Mouse (Mus musculus) left cerebral cortex, postnatal 25 days (tissue): Measurements from ENCODE around the gene Tnks2. TPM values are rescaled to one million over a fixed set of nuclear protein-coding genes. Genes with fewer than 3 reads are reported as not detected.
A peak's percentile ranks its signal among the peaks of the same experiment; 100 is the strongest.
"Not testable (repeated sequence)": the region's sequence is repeated elsewhere in the genome, so short reads cannot be mapped to it uniquely, and the experiment has no call there.

Experiments
- DNase-seq, 2 experiments: peaks; one replicate each; pipeline ENCODE4 v3.0.0; 2022; ENCODE audit warnings: low spot score in 2 of 2, mixed read lengths in 1 of 2
- intact Hi-C: fragments of 180-260 bp; cut with DNase I; formaldehyde crosslinking; loops from one replicate; pipeline ENCODE4 v1.15.1; 2025
- total RNA-seq, 2 experiments: library from RNA; stranded (reverse); gene quantifications; 2 replicates each; pipeline ENCODE4 v1.2.3; 2021

The Tnks2 gene
- total RNA-seq, 2 experiments from 2014 or later, result 121 to 130 TPM

DNA sequence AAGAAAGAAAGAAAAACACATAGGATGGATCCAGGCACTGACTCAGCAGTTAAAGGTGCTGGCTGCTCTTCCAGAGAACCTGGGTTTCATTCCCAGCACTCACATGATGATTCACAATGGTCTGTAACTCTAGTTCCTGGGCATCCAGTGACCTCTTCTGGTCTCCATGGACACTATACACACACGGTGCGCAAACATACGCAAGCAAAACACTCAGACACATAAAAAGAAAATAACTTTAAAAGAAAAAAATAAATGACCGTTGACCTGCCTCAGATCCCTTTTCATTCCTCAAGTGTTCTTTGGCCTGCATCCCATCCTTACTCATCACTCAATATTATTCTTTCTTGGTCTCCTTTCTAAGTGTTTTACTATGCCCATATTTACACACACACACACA, 13.6 kb upstream of the Tnks2 start:
- intact Hi-C loops, result no loop called here
- no peak for DNase-seq

DNA sequence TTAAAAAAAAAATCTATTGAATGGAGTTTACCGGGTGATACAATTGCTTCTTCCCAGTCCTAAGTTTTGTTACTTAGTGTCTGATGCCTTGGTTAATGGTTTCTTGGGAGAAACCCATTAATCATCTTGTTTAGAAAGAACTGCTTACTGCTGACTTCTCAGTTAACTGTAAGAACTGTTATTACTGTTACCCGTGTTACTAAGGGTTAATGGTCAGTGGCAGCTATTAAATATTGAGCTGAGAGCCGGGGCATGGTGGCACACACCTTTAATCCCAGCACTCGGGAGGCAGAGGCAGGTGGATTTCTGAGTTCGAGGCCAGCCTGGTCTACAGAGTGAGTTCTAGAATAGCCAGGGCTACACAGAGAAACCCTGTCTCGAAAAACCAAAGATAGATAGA, 12.7 kb upstream of the Tnks2 start:
- intact Hi-C loops, DNase-seq: not testable (repeated sequence)

- no peak for DNase-seq
- intact Hi-C loops, result no loop called here
These were observed 11.3 kb upstream of the Tnks2 start for GRCm38 (mm10) chr19:36822701-36823100.

DNA sequence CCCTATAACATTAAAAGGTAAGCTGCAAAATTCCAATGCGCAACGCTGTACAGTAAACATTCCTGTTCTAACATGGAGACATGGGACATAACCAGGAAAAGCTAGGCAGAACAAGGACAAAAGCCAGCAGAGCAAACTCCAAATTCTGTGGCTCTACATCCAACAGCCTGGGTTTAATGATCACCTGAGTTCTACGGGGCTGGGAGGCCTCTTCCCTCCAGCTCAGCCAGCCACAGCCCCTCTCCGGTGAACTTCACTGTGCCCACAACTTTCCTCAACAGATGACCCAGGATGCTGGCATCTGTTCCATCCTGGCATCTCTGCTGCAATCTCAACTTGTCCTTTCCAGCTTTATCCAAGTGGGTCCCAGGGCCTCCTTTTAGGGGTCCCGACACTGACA, 6.4 kb upstream of the Tnks2 start:
- intact Hi-C loops, result no loop called here
- no peak for DNase-seq

GRCm38 (mm10) chr19:36828322-36828721, 5.7 kb upstream of the Tnks2 start:
- intact Hi-C loops, result no loop called here
- no peak for DNase-seq

- DNase-seq, result no peak
- intact Hi-C loops, result loop anchor here (5.0 kb wide), 1 partner anchor 281 kb away; the partner anchor contains the start of gene Hectd2
These were observed 863 bp upstream of the Tnks2 start for GRCm38 (mm10) chr19:36832951-36833787.

- DNase-seq, result peak in 1 of 2 experiments; percentile 17
- intact Hi-C loops, result loop anchor here (5.0 kb wide), 1 partner anchor 282 kb away; the partner anchor contains the start of gene Hectd2
These were observed 750 bp downstream of the Tnks2 start for GRCm38 (mm10) chr19:36834532-36835431.

DNA sequence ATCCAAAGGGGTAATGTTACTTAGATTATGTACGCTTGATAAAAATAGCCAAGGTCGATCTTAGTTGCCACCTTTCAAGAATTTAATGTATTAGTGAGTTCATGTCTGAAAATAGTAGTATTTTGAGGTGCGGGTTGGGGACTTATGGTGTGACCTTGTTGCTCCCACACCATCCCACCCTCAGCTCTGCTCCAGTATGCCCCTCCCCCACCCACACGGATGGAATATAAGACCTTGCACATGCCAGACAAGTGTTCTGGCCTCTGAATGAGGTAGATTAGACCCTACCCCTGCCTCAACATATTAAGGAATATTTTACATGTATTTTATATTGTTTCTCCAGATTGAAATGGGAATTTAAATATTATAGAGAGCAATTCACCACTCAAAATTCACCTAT, 2.0 kb downstream of the Tnks2 start:
- DNase-seq, result no peak
- intact Hi-C loops, result no loop called here

- no peak for DNase-seq
- intact Hi-C loops, result no loop called here
These were observed 6.3 kb downstream of the Tnks2 start for GRCm38 (mm10) chr19:36840301-36840700.

- DNase-seq, result no peak
- intact Hi-C loops, result no loop called here
These were observed 9.8 kb downstream of the Tnks2 start for GRCm38 (mm10) chr19:36843866-36844265.

DNA sequence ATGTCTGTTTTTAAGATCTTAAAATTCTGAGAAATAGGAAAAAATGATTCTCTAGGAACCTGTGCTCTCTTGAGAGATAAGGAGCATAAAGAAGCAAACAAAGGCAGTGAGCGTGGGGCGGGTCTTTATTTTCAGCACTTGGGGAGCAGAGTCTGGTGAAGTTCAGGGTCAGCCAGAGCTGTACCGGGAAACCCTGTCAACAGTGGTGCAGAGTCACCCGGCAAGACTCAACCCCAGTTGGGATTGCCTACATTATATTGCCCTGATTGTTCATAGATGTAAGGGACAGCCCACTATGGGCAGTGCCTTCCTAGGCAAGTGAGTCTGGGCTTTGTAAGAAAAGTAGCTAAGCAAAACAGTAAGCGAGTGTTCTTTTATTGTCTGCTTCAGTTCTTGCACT, 11.9 kb downstream of the Tnks2 start:
- intact Hi-C loops, result loop anchor here (5.0 kb wide), 1 partner anchor 36 kb away; no protein-coding TSS in a partner anchor
- no peak for DNase-seq

DNA sequence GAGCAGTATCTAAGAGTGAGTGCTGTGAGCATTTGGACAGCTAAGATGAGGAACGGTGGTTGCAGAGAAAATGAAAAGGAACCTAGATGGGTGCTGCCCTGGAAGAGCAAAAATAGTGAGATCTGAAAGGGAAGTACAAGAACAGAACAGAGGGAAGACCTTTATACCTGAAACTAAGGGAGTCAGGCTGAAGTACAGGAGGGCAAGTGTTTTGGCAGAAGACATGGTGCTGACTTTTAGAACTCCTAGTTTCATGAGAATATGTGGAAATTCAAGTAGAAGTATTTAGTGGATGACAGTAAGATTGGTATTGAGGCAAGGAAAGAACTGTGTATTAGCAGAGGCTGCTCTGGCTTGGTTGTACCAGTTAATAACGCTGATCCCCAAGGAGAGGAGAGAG, 19.8 kb downstream of the Tnks2 start:
- intact Hi-C loops, result no loop called here
- no peak for DNase-seq

GRCm38 (mm10) chr19:36857851-36858250, 23.8 kb downstream of the Tnks2 start:
- DNase-seq, result no peak
- intact Hi-C loops, result no loop called here

GRCm38 (mm10) chr19:36860393-36860792, 26.4 kb downstream of the Tnks2 start:
- DNase-seq, result no peak
- intact Hi-C loops, result no loop called here

DNA sequence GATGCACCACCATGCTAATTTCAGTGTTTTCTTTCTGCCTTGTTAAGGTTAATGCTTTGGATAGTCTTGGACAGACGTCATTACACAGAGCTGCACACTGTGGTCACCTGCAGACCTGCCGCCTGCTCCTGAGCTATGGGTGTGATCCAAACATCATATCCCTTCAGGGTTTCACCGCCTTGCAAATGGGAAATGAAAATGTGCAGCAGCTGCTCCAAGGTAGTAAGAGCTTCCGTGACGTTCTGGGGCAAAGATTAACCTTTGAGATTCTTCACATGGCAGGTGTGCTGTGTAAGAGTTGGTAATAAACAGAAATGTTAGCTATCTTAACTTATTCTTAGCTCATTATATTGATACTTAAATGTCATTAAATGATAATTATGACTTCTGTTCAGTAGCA, 31.9 kb downstream of the Tnks2 start:
- intact Hi-C loops, result no loop called here
- no peak for DNase-seq

DNA sequence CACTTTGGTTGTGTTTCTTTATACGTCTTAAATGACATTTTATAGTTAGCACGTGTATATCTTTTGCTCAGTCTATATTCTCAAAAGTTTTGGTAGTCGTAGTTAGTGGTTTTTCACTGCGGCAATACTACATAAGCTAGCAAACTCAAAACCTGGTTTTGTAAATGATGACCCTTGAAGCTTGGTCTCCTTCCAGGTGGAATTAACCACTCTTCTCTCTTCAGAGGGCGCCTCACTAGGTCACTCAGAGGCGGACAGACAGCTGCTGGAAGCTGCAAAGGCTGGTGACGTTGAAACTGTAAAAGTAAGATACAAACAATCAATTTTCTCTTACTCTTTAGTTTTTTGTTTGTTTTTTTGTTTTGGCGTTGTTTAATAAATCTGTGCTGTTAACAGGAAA, 33.4 kb downstream of the Tnks2 start:
- intact Hi-C loops, result no loop called here
- DNase-seq, result no peak

DNA sequence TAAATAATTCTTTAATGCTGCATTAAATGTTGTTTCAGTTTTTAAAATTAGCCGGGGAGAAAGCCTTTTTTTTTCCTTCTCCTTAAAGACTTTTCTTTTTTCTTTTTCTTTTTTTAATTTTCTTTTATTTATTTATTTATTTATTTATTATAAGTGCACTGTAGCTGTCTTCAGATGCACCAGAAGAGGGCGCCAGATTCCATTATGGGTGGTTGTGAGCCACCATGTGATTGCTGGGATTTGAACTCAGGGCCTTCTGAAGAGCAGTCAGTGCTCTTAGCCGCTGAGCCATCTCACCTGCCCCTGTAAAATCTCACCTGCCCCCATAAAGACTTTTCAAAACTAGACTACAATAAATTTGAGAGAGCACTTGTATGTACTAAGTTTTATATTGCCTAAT, 34.6 kb downstream of the Tnks2 start:
- intact Hi-C loops, result not testable (repeated sequence)

DNA sequence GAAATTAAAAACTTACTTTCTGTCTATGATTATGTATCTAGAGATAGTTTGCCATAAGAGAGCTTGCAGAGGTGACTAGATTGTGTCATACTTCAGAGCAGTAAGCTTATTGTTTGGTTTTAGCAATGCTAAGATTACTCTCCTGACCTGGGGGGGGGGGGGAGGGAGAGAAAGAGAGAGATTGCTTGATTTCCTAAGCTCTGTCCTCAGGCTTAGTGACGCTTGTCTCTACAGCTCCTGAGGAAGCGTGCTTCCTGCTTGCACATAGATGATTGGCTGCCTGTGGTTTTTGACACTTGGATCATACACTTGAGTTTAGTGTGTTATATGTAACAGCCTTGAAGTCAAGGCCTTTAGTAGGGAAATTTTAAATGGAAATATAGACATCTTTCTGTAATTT, 40.6 kb downstream of the Tnks2 start:
- intact Hi-C loops, result loop anchor here (5.0 kb wide), 1 partner anchor 108 kb away; no protein-coding TSS in a partner anchor
- DNase-seq, result no peak

More for the DNA sequence above, 34.6 kb downstream of the Tnks2 start:
- not testable (repeated sequence) for DNase-seq

- no peak for DNase-seq
- intact Hi-C loops, result no loop called here
These were observed 43.3 kb downstream of the Tnks2 start for GRCm38 (mm10) chr19:36877329-36877728.

GRCm38 (mm10) chr19:36878743-36879495, 44.9 kb downstream of the Tnks2 start:
- intact Hi-C loops, result no loop called here
- DNase-seq, result no peak
